Mouse (Mus musculus): ENCODE results near the gene Ift122. TPM values are rescaled to one million over a fixed set of nuclear protein-coding genes. Genes with fewer than 3 reads are reported as not detected.

Gene Ift122
- polyA plus RNA-seq, 1 experiment = 21.4 TPM

GRCm38 (mm10) chr6:115916611-115917010, 63.3 kb downstream of the Ift122 start:
- no peak overlapping the region for H3K4me3 ChIP-seq
- H3K79me2 ChIP-seq (ENCODE audit: control insufficient read depth, insufficient read depth) = no peaks in the 10 kb centered on the region
- TF ChIP-seq TCF3 (IDR thresholded peaks at IDR 0.05; ENCODE audit: insufficient read length, low read depth) (no peak), USF1 (IDR thresholded peaks at IDR 0.05; ENCODE audit: low read depth) (no peak), REST (IDR thresholded peaks at IDR 0.05; ENCODE audit: insufficient read depth, insufficient read length) (no peak), MYOG (IDR thresholded peaks at IDR 0.05; ENCODE audit: control insufficient read depth in 1 of 3, insufficient read depth in 1 of 3, insufficient read length in 2 of 3, low read depth in 2 of 3) (no peak), TCF12 (IDR thresholded peaks at IDR 0.05; ENCODE audit: insufficient read depth, poor library complexity, severe bottlenecking) (no peak), E2F4 (IDR thresholded peaks at IDR 0.05; ENCODE audit: insufficient read depth) (no peak), MYOD1 (IDR thresholded peaks at IDR 0.05; ENCODE audit: control insufficient read depth in 1 of 3, insufficient read length in 2 of 3, low read depth in 2 of 3) (no peak), POLR2AphosphoS2 (IDR thresholded peaks at IDR 0.05; ENCODE audit: insufficient read length, low read depth) (no peak), MAX (IDR thresholded peaks at IDR 0.05; ENCODE audit: low read depth) (no peak), CEBPB (IDR thresholded peaks at IDR 0.05; ENCODE audit: insufficient read depth, poor library complexity, severe bottlenecking) (no peak), POLR2A (IDR thresholded peaks at IDR 0.05; ENCODE audit: insufficient read length, low read depth) (no peak), SRF (IDR thresholded peaks at IDR 0.05; ENCODE audit: control insufficient read depth, insufficient read length, low read depth) (no peak)
- no peaks in the 10 kb centered on the region for H3K27me3 ChIP-seq (ENCODE audit: control insufficient read depth, insufficient read depth, insufficient read length)
- H3K4me2 ChIP-seq (ENCODE audit: low read depth) = no peak overlapping the region
- H3K36me3 ChIP-seq (ENCODE audit: control insufficient read depth, insufficient read depth) = no peaks in the 10 kb centered on the region
- H3ac ChIP-seq (ENCODE audit: control insufficient read depth, insufficient read length) = no peak overlapping the region

- no peak overlapping the region for H3K4me3 ChIP-seq
- no peaks in the 10 kb centered on the region for H3K36me3 ChIP-seq (ENCODE audit: control insufficient read depth, insufficient read depth)
- no peak overlapping the region for H3K4me2 ChIP-seq (ENCODE audit: low read depth)
- no peak overlapping the region for H3ac ChIP-seq (ENCODE audit: control insufficient read depth, insufficient read length)
- no peaks in the 10 kb centered on the region for H3K79me2 ChIP-seq (ENCODE audit: control insufficient read depth, insufficient read depth)
- H3K27me3 ChIP-seq (ENCODE audit: control insufficient read depth, insufficient read depth, insufficient read length) = no peaks in the 10 kb centered on the region
- TF ChIP-seq SRF (IDR thresholded peaks at IDR 0.05; ENCODE audit: control insufficient read depth, insufficient read length, low read depth) (no peak), REST (IDR thresholded peaks at IDR 0.05; ENCODE audit: insufficient read depth, insufficient read length) (no peak), POLR2A (IDR thresholded peaks at IDR 0.05; ENCODE audit: insufficient read length, low read depth) (no peak), POLR2AphosphoS2 (IDR thresholded peaks at IDR 0.05; ENCODE audit: insufficient read length, low read depth) (no peak), TCF12 (IDR thresholded peaks at IDR 0.05; ENCODE audit: insufficient read depth, poor library complexity, severe bottlenecking) (no peak), MAX (IDR thresholded peaks at IDR 0.05; ENCODE audit: low read depth) (no peak), CEBPB (IDR thresholded peaks at IDR 0.05; ENCODE audit: insufficient read depth, poor library complexity, severe bottlenecking) (no peak), USF1 (IDR thresholded peaks at IDR 0.05; ENCODE audit: low read depth) (no peak), TCF3 (IDR thresholded peaks at IDR 0.05; ENCODE audit: insufficient read length, low read depth) (no peak), MYOG (IDR thresholded peaks at IDR 0.05; ENCODE audit: control insufficient read depth in 1 of 3, insufficient read depth in 1 of 3, insufficient read length in 2 of 3, low read depth in 2 of 3) (no peak), E2F4 (IDR thresholded peaks at IDR 0.05; ENCODE audit: insufficient read depth) (no peak), MYOD1 (IDR thresholded peaks at IDR 0.05; ENCODE audit: control insufficient read depth in 1 of 3, insufficient read length in 2 of 3, low read depth in 2 of 3) (no peak)
These were observed 65.3 kb downstream of the Ift122 start for GRCm38 (mm10) chr6:115918615-115919014.

GRCm38 (mm10) chr6:115919876-115920275, 66.6 kb downstream of the Ift122 start:
- Histone ChIP-seq H3K36me3 (ENCODE audit: control insufficient read depth, insufficient read depth) (no peaks in the 10 kb centered on the region), H3ac (ENCODE audit: control insufficient read depth, insufficient read length) (no peak overlapping the region), H3K4me3 (no peak overlapping the region), H3K79me2 (ENCODE audit: control insufficient read depth, insufficient read depth) (no peaks in the 10 kb centered on the region), H3K27me3 (ENCODE audit: control insufficient read depth, insufficient read depth, insufficient read length) (no peaks in the 10 kb centered on the region), H3K4me2 (ENCODE audit: low read depth) (no peak overlapping the region)
- TF ChIP-seq MAX (IDR thresholded peaks at IDR 0.05; ENCODE audit: low read depth) = no peak
- no peak for TF ChIP-seq MYOD1 (IDR thresholded peaks at IDR 0.05; ENCODE audit: control insufficient read depth in 1 of 3, insufficient read length in 2 of 3, low read depth in 2 of 3)
- TF ChIP-seq USF1 (IDR thresholded peaks at IDR 0.05; ENCODE audit: low read depth) = no peak
- TF ChIP-seq E2F4 (IDR thresholded peaks at IDR 0.05; ENCODE audit: insufficient read depth) = no peak
- no peak for TF ChIP-seq TCF12 (IDR thresholded peaks at IDR 0.05; ENCODE audit: insufficient read depth, poor library complexity, severe bottlenecking)
- TF ChIP-seq REST (IDR thresholded peaks at IDR 0.05; ENCODE audit: insufficient read depth, insufficient read length) = no peak
- no peak for TF ChIP-seq MYOG (IDR thresholded peaks at IDR 0.05; ENCODE audit: control insufficient read depth in 1 of 3, insufficient read depth in 1 of 3, insufficient read length in 2 of 3, low read depth in 2 of 3)
- TF ChIP-seq SRF (IDR thresholded peaks at IDR 0.05; ENCODE audit: control insufficient read depth, insufficient read length, low read depth) = no peak

- Histone ChIP-seq H3K79me2 (ENCODE audit: control insufficient read depth, insufficient read depth) (no peaks in the 10 kb centered on the region), H3ac (ENCODE audit: control insufficient read depth, insufficient read length) (no peak overlapping the region), H3K4me2 (ENCODE audit: low read depth) (no peak overlapping the region), H3K4me3 (no peak overlapping the region), H3K27me3 (ENCODE audit: control insufficient read depth, insufficient read depth, insufficient read length) (no peaks in the 10 kb centered on the region), H3K36me3 (ENCODE audit: control insufficient read depth, insufficient read depth) (no peaks in the 10 kb centered on the region)
- TF ChIP-seq TCF3 (IDR thresholded peaks at IDR 0.05; ENCODE audit: insufficient read length, low read depth) (no peak), E2F4 (IDR thresholded peaks at IDR 0.05; ENCODE audit: insufficient read depth) (no peak)
These were observed 71.6 kb downstream of the Ift122 start for GRCm38 (mm10) chr6:115924829-115925228.

GRCm38 (mm10) chr6:115926416-115926815, 73.1 kb downstream of the Ift122 start:
- TF ChIP-seq MAX (IDR thresholded peaks at IDR 0.05; ENCODE audit: low read depth) (no peak), POLR2A (IDR thresholded peaks at IDR 0.05; ENCODE audit: insufficient read length, low read depth) (no peak), SRF (IDR thresholded peaks at IDR 0.05; ENCODE audit: control insufficient read depth, insufficient read length, low read depth) (no peak), CEBPB (IDR thresholded peaks at IDR 0.05; ENCODE audit: insufficient read depth, poor library complexity, severe bottlenecking) (no peak), MYOG (IDR thresholded peaks at IDR 0.05; ENCODE audit: control insufficient read depth in 1 of 3, insufficient read depth in 1 of 3, insufficient read length in 2 of 3, low read depth in 2 of 3) (no peak), MYOD1 (IDR thresholded peaks at IDR 0.05; ENCODE audit: control insufficient read depth in 1 of 3, insufficient read length in 2 of 3, low read depth in 2 of 3) (no peak), USF1 (IDR thresholded peaks at IDR 0.05; ENCODE audit: low read depth) (no peak), REST (IDR thresholded peaks at IDR 0.05; ENCODE audit: insufficient read depth, insufficient read length) (no peak), TCF3 (IDR thresholded peaks at IDR 0.05; ENCODE audit: insufficient read length, low read depth) (no peak), TCF12 (IDR thresholded peaks at IDR 0.05; ENCODE audit: insufficient read depth, poor library complexity, severe bottlenecking) (no peak), POLR2AphosphoS2 (IDR thresholded peaks at IDR 0.05; ENCODE audit: insufficient read length, low read depth) (no peak), E2F4 (IDR thresholded peaks at IDR 0.05; ENCODE audit: insufficient read depth) (no peak)

More at GRCm38 (mm10) chr6:115926416-115926815, 73.1 kb downstream of the Ift122 start:
- Histone ChIP-seq H3K79me2 (ENCODE audit: control insufficient read depth, insufficient read depth) (no peaks in the 10 kb centered on the region), H3ac (ENCODE audit: control insufficient read depth, insufficient read length) (no peak overlapping the region), H3K36me3 (ENCODE audit: control insufficient read depth, insufficient read depth) (no peaks in the 10 kb centered on the region), H3K4me3 (no peak overlapping the region), H3K4me2 (ENCODE audit: low read depth) (no peak overlapping the region), H3K27me3 (ENCODE audit: control insufficient read depth, insufficient read depth, insufficient read length) (no peaks in the 10 kb centered on the region)

All from myocyte (in vitro differentiated cells).